ENCODE assay signal across 10 mouse cellular contexts in genomic region chr15:86419620-86420019, GRCm38 (mm10).
DNase-seq lines count a peak whose midpoint lies in the region; ATAC-seq lines count a peak whose summit lies in the region.
"Had no signal": no experiment of that assay in that cellular context is flagged by ENCODE, and none has a peak within 500 bp of the region (broad histone marks: within the 10 kb centered on the region; RNA-seq: fewer than 3 reads in every experiment).

No protein-coding gene starts in this region.

- H3K4me2 ChIP-seq in midbrain, embryonic 13.5 days (replicated peaks) = no peak overlapping the region
- no peak overlapping the region for H3K4me2 ChIP-seq in intestine, embryonic 16.5 days (ENCODE audit: low read depth, low read length)
- H3K4me2 ChIP-seq: stomach, embryonic 15.5 days had no signal

- H3K4me3 ChIP-seq in hindbrain, embryonic 10.5 days = no peak overlapping the region
- no peak overlapping the region for H3K4me3 ChIP-seq in midbrain, embryonic 13.5 days (replicated peaks)
- no peak overlapping the region for H3K4me3 ChIP-seq in intestine, embryonic 16.5 days (ENCODE audit: low read length)
- H3K4me3 ChIP-seq: stomach, embryonic 15.5 days had no signal

- DNase-seq in adrenal gland, adult 2 months = peak; percentile 27
- DNase-seq in adrenal gland, postnatal 25 days = no peak
- DNase-seq in embryo, embryonic 10.5 days (ENCODE audit: low spot score) = peak; percentile 56
- DNase-seq in hindbrain, embryonic 10.5 days (ENCODE audit: low spot score) = peak; percentile 43
- no peak for DNase-seq in kidney, adult 9 months

- no peaks in the 10 kb centered on the region for H3K36me3 ChIP-seq in hindbrain, embryonic 10.5 days
- H3K36me3 ChIP-seq in midbrain, embryonic 13.5 days = no peaks in the 10 kb centered on the region
- no peaks in the 10 kb centered on the region for H3K36me3 ChIP-seq in intestine, embryonic 16.5 days (ENCODE audit: control insufficient read depth, insufficient read depth, low read length)
- H3K36me3 ChIP-seq: stomach, embryonic 15.5 days had no signal

- ATAC-seq in midbrain, embryonic 13.5 days = peak; percentile 64
- no peak for ATAC-seq in intestine, embryonic 16.5 days
- no peak for ATAC-seq in megakaryocyte-erythroid progenitor cell, adult 5-6 weeks (replicated peaks; ENCODE audit: low FRiP score, low TSS enrichment, poor library complexity, severe bottlenecking)

- H3K9ac ChIP-seq in midbrain, embryonic 13.5 days (replicated peaks) = no peak overlapping the region
- H3K9ac ChIP-seq in intestine, embryonic 16.5 days (ENCODE audit: low read depth, low read length) = no peak overlapping the region
- H3K9ac ChIP-seq: liver, embryonic 14.5 days; stomach, embryonic 15.5 days had no signal

- no peaks in the 10 kb centered on the region for H3K27me3 ChIP-seq in hindbrain, embryonic 10.5 days (ENCODE audit: insufficient read depth, poor library complexity, severe bottlenecking)
- no peaks in the 10 kb centered on the region for H3K27me3 ChIP-seq in midbrain, embryonic 13.5 days
- H3K27me3 ChIP-seq in intestine, embryonic 16.5 days (replicated peaks; ENCODE audit: control insufficient read depth, insufficient read depth, low read length) = no peaks in the 10 kb centered on the region
- H3K27me3 ChIP-seq: stomach, embryonic 15.5 days had no signal

- no peaks in the 10 kb centered on the region for H3K9me3 ChIP-seq in hindbrain, embryonic 10.5 days
- no peaks in the 10 kb centered on the region for H3K9me3 ChIP-seq in midbrain, embryonic 13.5 days
- no peaks in the 10 kb centered on the region for H3K9me3 ChIP-seq in intestine, embryonic 16.5 days (ENCODE audit: control insufficient read depth, low read length)
- H3K9me3 ChIP-seq: stomach, embryonic 15.5 days had no signal

- peaks cover 49% of the 10 kb centered on the region for H3K4me1 ChIP-seq in hindbrain, embryonic 10.5 days (replicated peaks)
- H3K4me1 ChIP-seq in midbrain, embryonic 13.5 days (replicated peaks) = peaks cover 44% of the 10 kb centered on the region
- no peaks in the 10 kb centered on the region for H3K4me1 ChIP-seq in intestine, embryonic 16.5 days (ENCODE audit: control insufficient read depth, insufficient read depth, low read length)
- H3K4me1 ChIP-seq: stomach, embryonic 15.5 days had no signal

- 55% methylated on average over 6 of the region's 6 CpGs for WGBS in hindbrain, embryonic 10.5 days
- WGBS in midbrain, embryonic 13.5 days = 50% methylated on average over 6 of the region's 6 CpGs
- 64% methylated on average over 6 of the region's 6 CpGs for WGBS in intestine, embryonic 16.5 days

- peak overlapping the region; percentile 75; the same call in 1 of the 2 replicates for H3K27ac ChIP-seq in hindbrain, embryonic 10.5 days
- peak overlapping the region; percentile 19; the same call in 1 of the 2 replicates for H3K27ac ChIP-seq in midbrain, embryonic 13.5 days
- H3K27ac ChIP-seq in intestine, embryonic 16.5 days (ENCODE audit: low read length) = no peak overlapping the region
- H3K27ac ChIP-seq: liver, embryonic 14.5 days; stomach, embryonic 15.5 days had no signal

Comparison
In these comparisons a context has a peak if more than half of its experiments do, and no peak if none do; other contexts are left out.
1. DNase-seq: peak in adrenal gland, adult 2 months (single experiment), embryo, embryonic 10.5 days (single experiment) and hindbrain, embryonic 10.5 days (single experiment); none in adrenal gland, postnatal 25 days (single experiment) and kidney, adult 9 months (single experiment).